Mouse (Mus musculus) kidney, postnatal 0 days (tissue): ENCODE measurements around the gene Lgsn. TPM values are rescaled to one million over a fixed set of nuclear protein-coding genes. Genes with fewer than 3 reads are reported as not detected.

ENCODE experiments used
- ATAC-seq: fragments of 200-750 bp; cut with Nextera tagmentation; replicated peaks from 2 replicates; pipeline ENCODE4 v1.8.0; 2017; ENCODE audit warnings: low read depth, moderate number of reproducible peaks, moderate TSS enrichment, moderate library complexity; ENCODE audit not compliant: low FRiP score
- DNase-seq: peaks from one replicate; pipeline ENCODE4 v3.0.0-alpha.2; 2016; ENCODE audit warnings: low spot score
- H3K27ac ChIP-seq: fragments of 300-500 bp; sonication (generic); 2 replicates; pipeline ENCODE4 v1.5.1; 2014; ENCODE audit warnings: mild to moderate bottlenecking
- H3K27me3 ChIP-seq: fragments of 300-500 bp; sonication (generic); 2 replicates; pipeline ENCODE4 v1.6.1; 2014; ENCODE audit warnings: low read length, mixed read lengths; ENCODE audit not compliant: insufficient read depth
- H3K36me3 ChIP-seq: fragments of 300-500 bp; sonication (generic); 2 replicates; pipeline ENCODE4 v1.6.1; 2014; ENCODE audit warnings: low read length, mixed read lengths; ENCODE audit not compliant: insufficient read depth
- H3K4me1 ChIP-seq: fragments of 300-500 bp; sonication (generic); replicated peaks from 2 replicates; pipeline ENCODE4 v1.6.1; 2014; ENCODE audit warnings: antibody characterized with exemption, low read length, mixed read lengths; ENCODE audit not compliant: insufficient read depth
- H3K4me2 ChIP-seq: fragments of 300-500 bp; sonication (generic); 2 replicates; pipeline ENCODE4 v1.6.1; 2014; ENCODE audit warnings: mild to moderate bottlenecking, low read length, moderate library complexity, mixed read lengths
- H3K4me3 ChIP-seq: fragments of 300-500 bp; sonication (generic); replicated peaks from 2 replicates; pipeline ENCODE4 v1.5.1; 2014; ENCODE audit warnings: low read depth, low read length
- H3K9ac ChIP-seq: fragments of 300-500 bp; sonication (generic); 2 replicates; pipeline ENCODE4 v1.6.1; 2014; ENCODE audit warnings: low read depth, low read length
- H3K9me3 ChIP-seq: fragments of 300-500 bp; sonication (generic); replicated peaks from 2 replicates; pipeline ENCODE4 v1.6.1; 2016; ENCODE audit warnings: low read length, inconsistent platforms, mixed read lengths
- CTCF ChIP-seq: IDR thresholded peaks from 2 replicates; pipeline ENCODE4 v1.5.1; 2016; ENCODE audit warnings: antibody characterized with exemption, low read depth, mild to moderate bottlenecking, moderate library complexity
- WGBS: fragments of 180-500 bp; shearing (Covaris S2); extraction: QIAGEN DNeasy Blood & Tissue Kit; methylation state at CpG from one replicate; pipeline ENCODE4 v1.1.7; 2014; 5-methylcytosine and 5-hydroxymethylcytosine counted together
- polyA plus RNA-seq: library from polyadenylated mRNA; unstranded; fragments of >200 nt; fragmentation: Nextera tagmentation; extraction: Ambion mirVana; gene quantifications from 2 replicates; pipeline ENCODE4 v1.2.1, GENCODE M21; 2015

The Lgsn gene
- polyA plus RNA-seq, 1 experiment from 2014 or later: not detected

- no peaks in the 10 kb centered on the region for H3K36me3 ChIP-seq
- no peaks in the 10 kb centered on the region for H3K4me1 ChIP-seq
- no peak for DNase-seq
- 86% methylated on average over 3 of the region's 3 CpGs for WGBS
- H3K4me2 ChIP-seq: no peak overlapping the region
- no peak overlapping the region for H3K27ac ChIP-seq
- no peaks in the 10 kb centered on the region for H3K9me3 ChIP-seq
- ATAC-seq: no peak
- H3K9ac ChIP-seq: no peak overlapping the region
- H3K27me3 ChIP-seq: no peaks in the 10 kb centered on the region
- no peak for TF ChIP-seq CTCF
- no peak overlapping the region for H3K4me3 ChIP-seq
Measured at GRCm38 (mm10) chr1:31175401-31175800, 800 bp upstream of the Lgsn start.

GRCm38 (mm10) chr1:31178264-31178663 is 2.1 kb downstream of the Lgsn start:
- Histone ChIP-seq H3K4me3 (no peak overlapping the region), H3K9ac (no peak overlapping the region), H3K4me1 (no peaks in the 10 kb centered on the region), H3K27ac (no peak overlapping the region), H3K36me3 (no peaks in the 10 kb centered on the region), H3K9me3 (no peaks in the 10 kb centered on the region), H3K27me3 (no peaks in the 10 kb centered on the region), H3K4me2 (no peak overlapping the region)
- WGBS: 63% methylated on average over 1 of the region's 1 CpGs
- DNase-seq: no peak
- no peak for ATAC-seq
- TF ChIP-seq CTCF: no peak

GRCm38 (mm10) chr1:31190237-31190866 is 14.2 kb downstream of the Lgsn start:
- ATAC-seq: no peak
- H3K9ac ChIP-seq: no peak overlapping the region
- H3K4me2 ChIP-seq: no peak overlapping the region
- H3K4me1 ChIP-seq: no peaks in the 10 kb centered on the region
- H3K9me3 ChIP-seq: no peaks in the 10 kb centered on the region
- H3K36me3 ChIP-seq: no peaks in the 10 kb centered on the region
- no peak overlapping the region for H3K27ac ChIP-seq
- WGBS: 37% methylated on average over 10 of the region's 10 CpGs
- no peak overlapping the region for H3K4me3 ChIP-seq
- no peak for TF ChIP-seq CTCF
- peak; percentile 19 for DNase-seq
- no peaks in the 10 kb centered on the region for H3K27me3 ChIP-seq

- Histone ChIP-seq H3K4me1 (no peaks in the 10 kb centered on the region), H3K27me3 (no peaks in the 10 kb centered on the region), H3K4me2 (no peak overlapping the region), H3K27ac (no peak overlapping the region), H3K9me3 (no peaks in the 10 kb centered on the region), H3K36me3 (no peaks in the 10 kb centered on the region), H3K9ac (no peak overlapping the region), H3K4me3 (no peak overlapping the region)
- 73% methylated on average over 1 of the region's 1 CpGs for WGBS
- no peak for TF ChIP-seq CTCF
- ATAC-seq (no peak), DNase-seq (no peak)
Measured at GRCm38 (mm10) chr1:31195633-31196032, 19.4 kb downstream of the Lgsn start.

- H3K4me1 ChIP-seq: no peaks in the 10 kb centered on the region
- no peak overlapping the region for H3K4me3 ChIP-seq
- ATAC-seq: no peak
- 96% methylated on average over 3 of the region's 3 CpGs for WGBS
- no peaks in the 10 kb centered on the region for H3K9me3 ChIP-seq
- no peaks in the 10 kb centered on the region for H3K36me3 ChIP-seq
- no peak for DNase-seq
- H3K9ac ChIP-seq: no peak overlapping the region
- H3K27ac ChIP-seq: no peak overlapping the region
- H3K4me2 ChIP-seq: no peak overlapping the region
- H3K27me3 ChIP-seq: no peaks in the 10 kb centered on the region
- no peak for TF ChIP-seq CTCF
Measured at GRCm38 (mm10) chr1:31196959-31197358, 20.8 kb downstream of the Lgsn start.

GRCm38 (mm10) chr1:31203771-31204170 is 27.6 kb downstream of the Lgsn start:
- Histone ChIP-seq H3K36me3 (no peaks in the 10 kb centered on the region), H3K27me3 (no peaks in the 10 kb centered on the region), H3K27ac (no peak overlapping the region), H3K4me3 (no peak overlapping the region), H3K4me1 (no peaks in the 10 kb centered on the region), H3K4me2 (no peak overlapping the region), H3K9me3 (no peaks in the 10 kb centered on the region), H3K9ac (no peak overlapping the region)
- DNase-seq (no peak), ATAC-seq (no peak)
- 88% methylated on average over 10 of the region's 10 CpGs for WGBS
- no peak for TF ChIP-seq CTCF

- no peak for TF ChIP-seq CTCF
- WGBS: 78% methylated on average over 7 of the region's 7 CpGs
- no peak for DNase-seq
Measured at GRCm38 (mm10) chr1:31205346-31205745, 29.1 kb downstream of the Lgsn start.

More at GRCm38 (mm10) chr1:31205346-31205745, 29.1 kb downstream of the Lgsn start:
- Histone ChIP-seq H3K36me3 (no peaks in the 10 kb centered on the region), H3K27ac (no peak overlapping the region), H3K27me3 (no peaks in the 10 kb centered on the region), H3K9ac (no peak overlapping the region), H3K4me2 (no peak overlapping the region), H3K4me3 (no peak overlapping the region), H3K4me1 (no peaks in the 10 kb centered on the region), H3K9me3 (no peaks in the 10 kb centered on the region)
- no peak for ATAC-seq
